Mouse (Mus musculus): ENCODE measurements around the gene Gm17428.

DNA sequence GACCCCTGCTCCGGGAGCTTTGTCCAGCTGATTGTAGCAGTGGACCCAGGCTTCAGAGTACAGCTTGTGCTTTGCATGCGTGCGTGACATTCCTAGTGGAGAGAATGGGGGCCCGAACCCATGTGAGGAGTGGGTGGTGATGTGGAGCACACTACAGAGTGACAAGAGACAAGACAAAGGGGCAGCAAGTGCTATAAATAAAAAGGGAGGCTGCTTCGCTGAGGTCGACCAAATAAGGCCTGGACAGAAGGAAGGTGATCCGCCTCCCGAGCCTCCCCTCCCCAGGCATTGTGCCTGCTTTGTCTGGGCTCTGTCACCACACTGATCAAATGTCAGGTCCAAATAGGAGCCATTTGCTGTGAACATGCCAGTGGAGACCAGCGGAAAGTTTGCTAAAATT, 20.1 kb downstream of the Gm17428 start:
- TF ChIP-seq EP300 (IDR thresholded peaks at IDR 0.05): no peak
- TF ChIP-seq CTCF (IDR thresholded peaks at IDR 0.05): no peak
